Mouse (Mus musculus): ENCODE measurements around the gene Nmnat2. TPM values are rescaled to one million over a fixed set of nuclear protein-coding genes. Genes with fewer than 3 reads are reported as not detected.

Gene Nmnat2
- polyA plus RNA-seq, 1 experiment from 2014 or later, result 5.3 TPM

- no peak for ATAC-seq (ENCODE audit: low read depth)
Observed at GRCm38 (mm10) chr1:152993803-152994202, 39.0 kb downstream of the Nmnat2 start.

GRCm38 (mm10) chr1:152999983-153000382 is 45.2 kb downstream of the Nmnat2 start:
- Histone ChIP-seq H3K36me3 (ENCODE audit: control insufficient read depth, insufficient read depth, low read length) (no peaks in the 10 kb centered on the region), H3K9me3 (ENCODE audit: control insufficient read depth, low read length) (no peaks in the 10 kb centered on the region), H3K4me1 (ENCODE audit: control insufficient read depth, insufficient read depth, low read length) (no peaks in the 10 kb centered on the region), H3K9ac (ENCODE audit: low read depth, low read length) (no peak overlapping the region), H3K27ac (replicated peaks; ENCODE audit: low read depth, low read length) (no peak overlapping the region), H3K4me2 (ENCODE audit: low read depth, low read length) (no peak overlapping the region), H3K4me3 (ENCODE audit: low read depth, low read length) (no peak overlapping the region), H3K27me3 (replicated peaks; ENCODE audit: control insufficient read depth, insufficient read depth, low read length) (no peaks in the 10 kb centered on the region)
- ATAC-seq (ENCODE audit: low read depth) (no peak), DNase-seq (ENCODE audit: low spot score) (no peak)
- WGBS, result 67% methylated on average over 8 of the region's 8 CpGs

More at GRCm38 (mm10) chr1:152993803-152994202, 39.0 kb downstream of the Nmnat2 start:
- Histone ChIP-seq H3K4me3 (ENCODE audit: low read depth, low read length) (no peak overlapping the region), H3K9me3 (ENCODE audit: control insufficient read depth, low read length) (no peaks in the 10 kb centered on the region), H3K27ac (replicated peaks; ENCODE audit: low read depth, low read length) (no peak overlapping the region), H3K4me1 (ENCODE audit: control insufficient read depth, insufficient read depth, low read length) (no peaks in the 10 kb centered on the region), H3K36me3 (ENCODE audit: control insufficient read depth, insufficient read depth, low read length) (no peaks in the 10 kb centered on the region), H3K27me3 (replicated peaks; ENCODE audit: control insufficient read depth, insufficient read depth, low read length) (no peaks in the 10 kb centered on the region), H3K4me2 (ENCODE audit: low read depth, low read length) (no peak overlapping the region), H3K9ac (ENCODE audit: low read depth, low read length) (no peak overlapping the region)
- no peak for DNase-seq (ENCODE audit: low spot score)
- 80% methylated on average over 6 of the region's 6 CpGs for WGBS

GRCm38 (mm10) chr1:153000486-153001228 is 45.9 kb downstream of the Nmnat2 start:
- no peak for ATAC-seq (ENCODE audit: low read depth)
- Histone ChIP-seq H3K27ac (replicated peaks; ENCODE audit: low read depth, low read length) (no peak overlapping the region), H3K9me3 (ENCODE audit: control insufficient read depth, low read length) (no peaks in the 10 kb centered on the region), H3K4me1 (ENCODE audit: control insufficient read depth, insufficient read depth, low read length) (no peaks in the 10 kb centered on the region), H3K9ac (ENCODE audit: low read depth, low read length) (no peak overlapping the region), H3K27me3 (replicated peaks; ENCODE audit: control insufficient read depth, insufficient read depth, low read length) (no peaks in the 10 kb centered on the region), H3K4me2 (ENCODE audit: low read depth, low read length) (no peak overlapping the region), H3K36me3 (ENCODE audit: control insufficient read depth, insufficient read depth, low read length) (no peaks in the 10 kb centered on the region), H3K4me3 (ENCODE audit: low read depth, low read length) (no peak overlapping the region)
- DNase-seq (ENCODE audit: low spot score), result no peak
- 85% methylated on average over 6 of the region's 6 CpGs for WGBS

GRCm38 (mm10) chr1:153002295-153003050 is 47.7 kb downstream of the Nmnat2 start:
- ATAC-seq (ENCODE audit: low read depth), result no peak
- H3K9ac ChIP-seq (ENCODE audit: low read depth, low read length), result no peak overlapping the region
- DNase-seq (ENCODE audit: low spot score), result no peak
- no peak overlapping the region for H3K27ac ChIP-seq (replicated peaks; ENCODE audit: low read depth, low read length)
- no peak overlapping the region for H3K4me2 ChIP-seq (ENCODE audit: low read depth, low read length)
- H3K36me3 ChIP-seq (ENCODE audit: control insufficient read depth, insufficient read depth, low read length), result no peaks in the 10 kb centered on the region
- H3K4me1 ChIP-seq (ENCODE audit: control insufficient read depth, insufficient read depth, low read length), result no peaks in the 10 kb centered on the region
- 74% methylated on average over 11 of the region's 11 CpGs for WGBS
- no peaks in the 10 kb centered on the region for H3K27me3 ChIP-seq (replicated peaks; ENCODE audit: control insufficient read depth, insufficient read depth, low read length)
- H3K9me3 ChIP-seq (ENCODE audit: control insufficient read depth, low read length), result no peaks in the 10 kb centered on the region
- no peak overlapping the region for H3K4me3 ChIP-seq (ENCODE audit: low read depth, low read length)

DNA sequence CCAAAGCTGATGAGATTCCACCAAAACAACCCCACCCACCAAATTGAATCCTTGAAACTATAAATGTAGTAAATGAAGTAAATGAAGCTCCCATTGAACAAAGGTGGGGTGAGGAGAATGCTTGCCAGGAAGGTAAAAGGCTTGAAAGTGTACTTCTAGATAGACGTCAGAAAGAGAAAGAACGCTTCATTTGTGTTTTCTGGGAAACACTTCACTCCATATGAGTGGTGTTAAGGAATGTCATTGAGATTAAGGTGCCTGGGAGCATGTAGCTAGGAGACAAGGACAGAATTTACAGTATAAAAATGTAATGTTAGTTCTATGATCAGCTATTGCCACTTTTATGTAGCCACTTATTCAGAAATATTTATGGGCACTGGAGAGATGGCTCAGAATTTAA is 49.7 kb downstream of the Nmnat2 start:
- WGBS, result 92% methylated on average over 2 of the region's 2 CpGs

GRCm38 (mm10) chr1:153006054-153006453 is 51.3 kb downstream of the Nmnat2 start:
- Histone ChIP-seq H3K27me3 (replicated peaks; ENCODE audit: control insufficient read depth, insufficient read depth, low read length) (no peaks in the 10 kb centered on the region), H3K9ac (ENCODE audit: low read depth, low read length) (no peak overlapping the region), H3K4me2 (ENCODE audit: low read depth, low read length) (no peak overlapping the region), H3K4me1 (ENCODE audit: control insufficient read depth, insufficient read depth, low read length) (no peaks in the 10 kb centered on the region), H3K9me3 (ENCODE audit: control insufficient read depth, low read length) (no peaks in the 10 kb centered on the region), H3K36me3 (ENCODE audit: control insufficient read depth, insufficient read depth, low read length) (no peaks in the 10 kb centered on the region), H3K27ac (replicated peaks; ENCODE audit: low read depth, low read length) (no peak overlapping the region), H3K4me3 (ENCODE audit: low read depth, low read length) (no peak overlapping the region)
- peak; percentile 33 for DNase-seq (ENCODE audit: low spot score)
- WGBS, result 59% methylated on average over 5 of the region's 5 CpGs
- no peak for ATAC-seq (ENCODE audit: low read depth)

More for the DNA sequence above, 49.7 kb downstream of the Nmnat2 start:
- H3K36me3 ChIP-seq (ENCODE audit: control insufficient read depth, insufficient read depth, low read length), result no peaks in the 10 kb centered on the region
- no peak overlapping the region for H3K4me2 ChIP-seq (ENCODE audit: low read depth, low read length)
- H3K4me1 ChIP-seq (ENCODE audit: control insufficient read depth, insufficient read depth, low read length), result no peaks in the 10 kb centered on the region
- H3K4me3 ChIP-seq (ENCODE audit: low read depth, low read length), result no peak overlapping the region
- ATAC-seq (ENCODE audit: low read depth) (no peak), DNase-seq (ENCODE audit: low spot score) (no peak)
- no peaks in the 10 kb centered on the region for H3K27me3 ChIP-seq (replicated peaks; ENCODE audit: control insufficient read depth, insufficient read depth, low read length)
- no peak overlapping the region for H3K27ac ChIP-seq (replicated peaks; ENCODE audit: low read depth, low read length)
- H3K9ac ChIP-seq (ENCODE audit: low read depth, low read length), result no peak overlapping the region
- H3K9me3 ChIP-seq (ENCODE audit: control insufficient read depth, low read length), result no peaks in the 10 kb centered on the region

- WGBS, result 86% methylated on average over 4 of the region's 4 CpGs
- Histone ChIP-seq H3K4me2 (ENCODE audit: low read depth, low read length) (no peak overlapping the region), H3K27ac (replicated peaks; ENCODE audit: low read depth, low read length) (no peak overlapping the region), H3K36me3 (ENCODE audit: control insufficient read depth, insufficient read depth, low read length) (no peaks in the 10 kb centered on the region), H3K4me3 (ENCODE audit: low read depth, low read length) (no peak overlapping the region), H3K9me3 (ENCODE audit: control insufficient read depth, low read length) (no peaks in the 10 kb centered on the region), H3K9ac (ENCODE audit: low read depth, low read length) (no peak overlapping the region), H3K4me1 (ENCODE audit: control insufficient read depth, insufficient read depth, low read length) (no peaks in the 10 kb centered on the region), H3K27me3 (replicated peaks; ENCODE audit: control insufficient read depth, insufficient read depth, low read length) (no peaks in the 10 kb centered on the region)
- no peak for DNase-seq (ENCODE audit: low spot score)
- ATAC-seq (ENCODE audit: low read depth), result no peak
Observed at GRCm38 (mm10) chr1:153006761-153007160, 52.0 kb downstream of the Nmnat2 start.

- no peak for DNase-seq (ENCODE audit: low spot score)
- no peaks in the 10 kb centered on the region for H3K9me3 ChIP-seq (ENCODE audit: control insufficient read depth, low read length)
- H3K4me2 ChIP-seq (ENCODE audit: low read depth, low read length), result no peak overlapping the region
- no peak for ATAC-seq (ENCODE audit: low read depth)
- no peaks in the 10 kb centered on the region for H3K36me3 ChIP-seq (ENCODE audit: control insufficient read depth, insufficient read depth, low read length)
- H3K9ac ChIP-seq (ENCODE audit: low read depth, low read length), result no peak overlapping the region
- no peak overlapping the region for H3K4me3 ChIP-seq (ENCODE audit: low read depth, low read length)
- H3K4me1 ChIP-seq (ENCODE audit: control insufficient read depth, insufficient read depth, low read length), result no peaks in the 10 kb centered on the region
- H3K27ac ChIP-seq (replicated peaks; ENCODE audit: low read depth, low read length), result no peak overlapping the region
- no peaks in the 10 kb centered on the region for H3K27me3 ChIP-seq (replicated peaks; ENCODE audit: control insufficient read depth, insufficient read depth, low read length)
- WGBS, result 85% methylated on average over 5 of the region's 5 CpGs
Observed at GRCm38 (mm10) chr1:153007292-153007691, 52.5 kb downstream of the Nmnat2 start.

All from embryonic facial prominence, embryonic 14.5 days (tissue).